Mouse (Mus musculus): ENCODE results near the gene Gm21915. TPM values are rescaled to one million over a fixed set of nuclear protein-coding genes. Genes with fewer than 3 reads are reported as not detected.

The Gm21915 gene
- not detected in 2 replicates for total RNA-seq (2021)
- long read RNA-seq: 0 reads

DNA sequence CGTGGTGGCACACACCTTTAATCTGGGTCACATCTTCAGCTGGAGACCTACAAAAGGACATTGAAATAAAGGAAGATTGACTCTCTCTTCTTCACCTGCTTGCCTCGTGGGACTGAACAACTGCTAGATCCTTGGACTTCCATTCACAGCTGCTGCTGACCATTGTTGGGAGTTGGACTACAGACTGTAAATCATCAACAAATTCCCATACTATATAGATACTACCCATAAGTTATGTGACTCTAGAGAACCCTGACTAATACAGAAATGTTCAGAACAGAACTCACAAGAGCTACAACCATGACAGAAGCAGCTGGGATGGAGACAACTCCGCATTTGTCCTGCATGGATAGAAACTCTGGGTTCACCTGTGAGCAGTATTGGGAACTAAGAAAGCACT is at the start of gene Gm21915:
Gene Gm21915, plus strand, starts transcription at position 301 of the 400 bp plus-strand sequence.
- no peak for DNase-seq

GRCm38 (mm10) chr9:40622265-40622664 is 48.1 kb upstream of the Gm21915 start:
- no peak for DNase-seq

- no peak for DNase-seq
These were observed 47.6 kb upstream of the Gm21915 start for GRCm38 (mm10) chr9:40622793-40623192.

- no peak for DNase-seq
These were observed 45.1 kb upstream of the Gm21915 start for GRCm38 (mm10) chr9:40625341-40625740.

DNA sequence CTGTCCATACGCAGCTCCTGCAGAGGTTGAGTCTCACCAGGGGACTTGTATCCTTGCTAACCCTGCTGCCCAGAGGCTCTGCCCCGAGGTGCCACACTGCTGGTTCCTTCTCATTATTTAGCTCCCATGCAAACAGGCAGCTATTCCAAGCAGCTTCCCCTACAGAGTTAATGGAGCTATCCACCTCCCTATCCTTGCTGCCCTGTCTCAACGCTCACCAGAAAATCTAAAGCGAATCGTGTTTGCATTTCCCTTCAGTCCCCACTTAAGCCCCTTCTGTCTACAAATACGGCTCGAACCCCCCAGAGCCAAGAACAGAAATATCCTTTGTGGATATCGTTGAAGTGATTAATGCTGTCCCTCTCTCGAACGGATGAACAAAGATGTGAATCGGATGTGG is 43.8 kb upstream of the Gm21915 start:
- no peak for DNase-seq

GRCm38 (mm10) chr9:40627146-40627713 is 43.2 kb upstream of the Gm21915 start:
- no peak for DNase-seq

- peak; percentile 60 for DNase-seq
These were observed 42.0 kb upstream of the Gm21915 start for GRCm38 (mm10) chr9:40628130-40629069.

- no peak for DNase-seq
These were observed 41.0 kb upstream of the Gm21915 start for GRCm38 (mm10) chr9:40629441-40629840.

DNA sequence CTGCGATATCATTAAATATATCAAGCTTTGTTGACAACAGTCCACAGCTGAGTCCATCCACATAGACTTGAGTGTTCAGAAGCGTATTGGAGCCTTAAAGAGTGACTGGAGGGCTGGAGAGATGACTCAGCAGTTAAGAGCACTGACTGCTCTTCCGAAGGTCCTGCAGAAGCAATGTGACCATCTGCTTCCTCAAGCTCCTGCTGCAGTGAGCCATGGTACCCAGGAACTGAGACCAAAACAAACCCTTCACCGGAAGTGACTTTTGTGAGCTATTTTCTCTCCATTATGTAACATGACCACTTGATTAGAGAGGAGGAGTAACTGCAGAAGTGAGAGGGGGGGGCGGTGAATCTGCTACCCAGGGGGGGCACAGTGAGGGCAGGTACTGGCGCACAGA is 39.3 kb upstream of the Gm21915 start:
- DNase-seq: no peak

- DNase-seq: no peak
These were observed 38.9 kb upstream of the Gm21915 start for GRCm38 (mm10) chr9:40631505-40631904.

DNA sequence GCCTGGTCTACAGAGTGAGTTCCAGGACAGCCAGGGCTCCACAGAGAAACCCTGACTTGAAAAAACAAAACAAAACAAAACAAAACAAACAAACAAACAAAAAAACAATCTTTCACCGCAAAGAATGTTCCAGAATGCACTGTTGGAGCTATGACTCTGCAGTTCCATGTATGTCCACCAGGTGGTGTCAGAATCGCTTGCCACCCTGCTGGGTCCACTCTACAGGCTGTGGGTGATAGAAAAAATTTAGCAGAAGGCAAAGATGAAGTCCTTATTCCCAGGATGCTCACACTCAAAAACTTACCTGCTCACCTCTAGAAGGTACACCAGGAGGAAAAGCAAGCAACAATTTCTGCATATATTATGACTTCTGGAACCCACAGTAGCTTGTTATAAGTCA is 34.4 kb upstream of the Gm21915 start:
- DNase-seq: peak; percentile 54

GRCm38 (mm10) chr9:40637705-40638393 is 32.6 kb upstream of the Gm21915 start:
- DNase-seq: no peak

DNA sequence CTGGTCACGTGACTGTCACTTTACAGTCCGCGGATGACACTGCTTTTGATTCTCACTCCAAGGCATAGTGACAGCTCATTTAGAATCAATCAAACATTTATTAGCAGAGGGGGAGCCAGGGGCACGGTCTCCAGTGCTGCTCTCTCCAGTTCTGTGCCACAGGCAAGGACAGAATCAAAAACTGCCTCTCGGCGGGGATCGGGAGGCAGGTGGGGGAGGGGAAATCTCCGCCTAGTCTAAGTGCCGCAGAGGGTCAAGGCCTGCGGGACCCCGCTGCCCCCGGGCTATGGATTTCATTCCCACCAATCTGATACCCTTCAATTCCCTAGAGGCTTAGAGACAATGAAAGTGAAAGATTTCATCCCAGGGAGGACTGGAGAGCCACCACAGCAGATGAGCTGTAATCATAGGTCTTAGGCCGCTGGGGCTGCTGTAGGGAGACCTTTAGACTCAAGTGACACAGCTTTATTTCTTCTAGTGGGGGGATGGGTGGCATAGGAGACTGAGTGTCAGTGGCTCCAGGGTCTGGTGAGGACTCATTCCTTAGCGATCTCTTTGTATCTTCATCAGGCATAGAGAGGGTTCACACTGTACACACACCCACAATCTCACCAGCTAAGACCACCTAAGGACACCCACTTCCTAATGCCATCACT is 31.9 kb upstream of the Gm21915 start:
- peak; percentile 23 for DNase-seq

DNA sequence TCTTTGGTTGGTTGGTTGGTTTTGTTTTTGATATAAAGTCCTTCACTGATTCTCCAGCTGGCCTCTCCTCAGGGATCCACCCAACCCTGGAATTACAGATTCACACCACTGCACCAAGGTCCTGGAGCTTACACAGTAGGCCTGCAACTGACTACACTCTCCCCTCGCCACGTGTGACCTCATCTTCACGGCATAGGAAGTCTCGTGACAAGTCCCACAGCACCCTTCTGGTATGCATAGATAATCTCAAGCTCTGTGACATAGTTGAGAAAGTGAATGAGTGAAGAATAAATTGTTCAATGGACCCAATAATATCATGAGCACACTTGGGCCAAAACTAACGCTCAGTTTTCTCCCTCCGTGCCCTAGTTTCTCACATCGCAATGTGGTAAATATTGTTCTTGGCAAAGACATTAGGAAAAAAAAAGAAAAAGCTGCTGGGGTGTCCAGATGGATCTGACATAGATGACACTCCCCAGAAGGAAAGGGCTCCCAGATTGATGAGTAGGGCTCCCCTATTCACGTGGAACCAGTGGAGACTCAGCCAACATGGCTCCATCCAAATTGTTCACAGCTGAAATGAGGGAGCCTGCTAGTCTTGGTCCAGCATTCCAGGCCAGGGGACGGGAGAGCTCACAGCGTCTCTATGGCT is 30.8 kb upstream of the Gm21915 start:
- DNase-seq: no peak

GRCm38 (mm10) chr9:40641318-40641717 is 29.1 kb upstream of the Gm21915 start:
- no peak for DNase-seq

DNA sequence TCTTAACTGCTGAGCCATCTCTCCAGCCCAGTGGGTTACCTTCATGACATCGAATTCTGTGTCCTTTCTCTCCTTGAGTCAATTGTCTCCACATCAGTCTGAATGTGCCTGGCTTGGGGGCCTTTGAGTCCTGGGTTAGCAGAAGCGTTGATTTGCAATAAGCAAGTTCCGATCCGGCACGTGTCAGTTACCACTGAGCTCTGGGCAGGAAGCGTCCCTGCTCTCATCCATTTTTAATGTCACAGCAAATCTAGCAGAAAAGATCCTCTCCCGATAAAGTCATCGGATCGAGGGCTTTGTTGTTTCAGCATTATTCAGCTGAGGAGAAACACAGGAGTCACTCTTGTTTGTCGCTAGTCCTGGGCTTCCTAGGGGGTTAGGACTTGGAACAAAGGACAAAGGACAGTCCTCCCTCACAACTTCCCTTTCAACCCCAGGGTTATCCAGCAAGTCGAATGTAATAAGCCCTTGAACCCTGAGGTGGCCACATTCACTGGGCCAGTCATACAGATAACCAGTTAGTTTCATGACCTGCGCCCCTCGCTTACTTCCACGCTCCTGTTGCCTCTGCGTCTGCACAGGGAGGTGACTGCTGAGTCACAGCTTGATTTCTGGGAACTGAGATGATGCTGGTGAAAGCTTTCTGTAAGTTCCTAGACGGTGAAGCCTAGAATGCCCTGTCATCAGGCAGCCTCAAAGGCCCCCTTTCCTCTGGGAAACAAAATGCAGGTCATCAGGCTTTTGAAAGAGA is 27.8 kb upstream of the Gm21915 start:
- DNase-seq: no peak

DNA sequence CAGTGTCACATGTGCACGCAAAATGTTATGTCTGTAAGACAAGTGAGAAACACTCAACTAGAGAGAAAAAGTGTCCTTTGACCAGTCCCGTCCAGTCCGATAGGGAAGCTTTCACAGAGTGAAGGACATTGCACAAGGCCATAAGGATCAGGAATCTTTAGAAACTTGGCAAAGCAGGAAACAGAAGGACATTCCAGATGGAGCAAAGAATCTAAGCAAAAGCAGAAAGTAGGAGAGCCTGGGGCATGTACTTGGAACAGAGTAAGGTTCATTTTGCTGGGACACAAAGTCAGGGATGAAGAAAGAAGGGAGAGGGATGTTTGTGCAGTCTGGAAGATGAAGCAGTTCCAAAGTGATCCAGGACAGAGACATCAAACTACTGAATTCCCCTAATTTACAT is 21.0 kb upstream of the Gm21915 start:
- DNase-seq: no peak

- DNase-seq: no peak
These were observed 20.4 kb upstream of the Gm21915 start for GRCm38 (mm10) chr9:40649983-40650382.

- no peak for DNase-seq
These were observed 19.1 kb upstream of the Gm21915 start for GRCm38 (mm10) chr9:40651239-40651859.

- no peak for DNase-seq
These were observed 17.7 kb upstream of the Gm21915 start for GRCm38 (mm10) chr9:40652757-40653156.
